Mouse (Mus musculus): Measurements from ENCODE around the gene Chac1.

GRCm38 (mm10) chr2:119377826-119378225 is 26.8 kb downstream of the Chac1 start:
- no peak for TF ChIP-seq EP300 (optimal IDR thresholded peaks at IDR 0.05)
- no peak for TF ChIP-seq CTCF (IDR thresholded peaks at IDR 0.05; ENCODE audit: low read depth)
